Mouse (Mus musculus) heart, postnatal 25 days (tissue): Measurements from ENCODE around the gene Ly6g5c. TPM values are rescaled to one million over a fixed set of nuclear protein-coding genes. Genes with fewer than 3 reads are reported as not detected.

Experiments
- DNase-seq: peaks from one replicate; pipeline ENCODE4 v3.0.0; 2022; ENCODE audit warnings: low spot score
- intact Hi-C: fragments of 180-260 bp; cut with DNase I; formaldehyde crosslinking; loops from one replicate; pipeline ENCODE4 v1.15.1; 2025
- total RNA-seq, 2 experiments: library from RNA; stranded (reverse); gene quantifications; 2 replicates each; pipeline ENCODE4 v1.2.3; 2021

Gene Ly6g5c
- total RNA-seq, 2 experiments from 2014 or later: not detected

DNA sequence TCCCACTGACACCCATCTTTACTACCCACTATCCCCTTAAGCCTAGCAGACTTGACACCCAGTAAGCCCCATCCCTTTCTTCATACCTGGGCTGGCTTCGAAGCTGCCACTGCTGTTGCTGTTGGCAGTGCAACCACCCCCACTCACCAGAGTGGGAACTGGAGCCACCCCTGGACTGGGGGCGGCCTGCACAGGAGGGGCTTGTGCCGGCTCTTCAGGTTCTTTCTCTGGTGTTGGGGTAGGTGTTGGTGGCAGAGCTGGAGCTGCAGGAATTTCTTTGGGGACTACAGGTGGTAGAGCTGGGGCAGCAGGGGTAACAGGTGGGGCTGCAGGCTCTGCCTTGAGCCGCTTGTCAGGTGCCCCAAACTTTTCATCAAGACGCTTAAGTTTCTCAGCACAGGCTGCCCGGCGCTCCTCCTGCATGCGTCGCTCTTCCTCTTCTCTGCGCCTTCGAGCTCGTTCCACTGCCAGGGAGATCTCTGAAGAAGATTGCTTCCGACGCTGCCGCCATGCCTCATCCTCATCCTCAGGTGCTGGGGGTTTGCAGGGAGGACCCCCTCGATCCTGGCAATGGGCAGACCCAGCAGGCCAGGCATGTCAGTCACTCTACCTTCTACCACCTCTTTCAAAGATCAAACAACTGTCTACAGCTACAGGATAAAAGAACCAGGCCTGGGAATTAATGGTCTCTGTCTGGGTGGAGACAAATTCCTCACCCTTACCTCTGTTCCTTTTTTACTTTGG lies 50.9 kb downstream of the Ly6g5c start:
- intact Hi-C loops: no loop called here
- DNase-seq: no peak

DNA sequence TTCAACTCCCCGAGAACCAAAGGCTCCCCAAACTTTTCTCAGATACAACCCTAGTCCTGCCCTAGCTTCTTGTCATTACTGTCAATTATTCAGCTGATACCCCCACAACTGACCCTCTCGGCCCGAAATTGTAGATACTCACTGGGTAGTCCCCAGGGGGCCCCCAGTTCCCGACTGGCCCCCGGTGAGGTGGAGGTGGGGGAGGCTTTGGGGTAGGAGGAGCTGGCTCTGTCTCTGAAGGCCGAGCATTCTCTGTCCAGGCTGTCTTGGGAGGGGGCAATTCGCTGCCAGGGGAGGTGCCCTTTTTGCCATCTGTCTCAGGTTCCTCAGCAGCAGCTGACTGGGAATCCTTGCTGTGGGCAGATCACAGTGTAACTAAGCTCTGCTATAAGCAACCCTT lies 51.6 kb downstream of the Ly6g5c start:
- intact Hi-C loops: loop anchor here (5.0 to 10.0 kb wide), 2 partner anchors 37 to 955 kb away; partner anchors contain the start of genes Csnk2b, Gpank1 and Tap2
- no peak for DNase-seq

DNA sequence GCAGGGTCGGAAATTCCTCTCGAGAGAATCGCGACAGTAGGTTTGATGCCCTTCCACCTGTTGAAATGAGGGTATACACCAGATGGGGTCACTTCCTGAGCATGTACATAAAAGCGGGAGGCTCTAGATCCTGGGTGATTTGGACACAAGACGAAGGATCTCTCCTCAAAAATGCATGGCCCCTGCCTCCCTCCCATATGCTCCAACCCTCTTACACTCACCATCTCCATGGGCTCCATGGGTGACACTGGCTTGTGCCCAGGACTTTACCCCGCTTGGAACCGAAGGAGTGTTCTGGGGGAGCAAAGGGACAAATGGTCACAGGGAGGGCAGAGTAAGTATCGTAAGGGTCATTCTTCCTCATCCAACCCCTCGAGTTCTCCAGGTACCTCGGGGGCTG lies 53.3 kb downstream of the Ly6g5c start:
- DNase-seq: no peak
- intact Hi-C loops: loop anchor here (5.0 to 10.0 kb wide), 2 partner anchors 39 to 957 kb away; partner anchors contain the start of genes Csnk2b, Gpank1 and Tap2

Other genes starting within 250 kb of the Ly6g5c start
- gene Cfb, start 245.8 kb upstream of the Ly6g5c start, total RNA-seq: 1 to 10 TPM; 2.8 to 6.0 TPM
- gene Zbtb12, start 228.8 kb upstream of the Ly6g5c start, total RNA-seq: 1 to 10 TPM; 6.4 to 7.4 TPM
- under 1 TPM in 1 of 2 experiments, not detected in 1; 0.08 TPM for gene Gm20547, start 226.2 kb upstream of the Ly6g5c start, total RNA-seq
- 1 to 10 TPM; 2.8 to 4.1 TPM for gene C2, start 210.0 kb upstream of the Ly6g5c start, total RNA-seq
- 10 to 100 TPM; 37.6 to 39.1 TPM for gene Ehmt2, start 209.8 kb upstream of the Ly6g5c start, total RNA-seq
- gene Slc44a4, start 193.8 kb upstream of the Ly6g5c start, total RNA-seq: not detected
- 10 to 100 TPM; 12.7 to 14.1 TPM for gene Neu1, start 177.0 kb upstream of the Ly6g5c start, total RNA-seq
- gene Hspa1b, start 149.0 kb upstream of the Ly6g5c start, total RNA-seq: 1 to 10 TPM; 1.9 to 6.9 TPM
- gene Gm20481, start 138.4 kb upstream of the Ly6g5c start, total RNA-seq: not detected
- gene Hspa1a, start 136.1 kb upstream of the Ly6g5c start, total RNA-seq: 1 to 10 TPM; 2.9 to 7.7 TPM
- gene Hspa1l, start 135.6 kb upstream of the Ly6g5c start, total RNA-seq: 1 to 10 TPM; 6.9 to 8.1 TPM
- gene Lsm2, start 126.4 kb upstream of the Ly6g5c start, total RNA-seq: 10 to 100 TPM; 19.0 to 19.1 TPM
- 10 to 100 TPM; 25.7 to 26.9 TPM for gene Vars, start 107.3 kb upstream of the Ly6g5c start, total RNA-seq
- gene Vwa7, start 91.7 kb upstream of the Ly6g5c start, total RNA-seq: 1 to 10 TPM; 7.3 to 7.7 TPM
- not detected for gene Sapcd1, start 80.3 kb upstream of the Ly6g5c start, total RNA-seq
- 1 to 10 TPM in 1 of 2 experiments, under 1 TPM in 1; 0.57 to 1.3 TPM for gene Msh5, start 61.5 kb upstream of the Ly6g5c start, total RNA-seq
- 10 to 100 TPM; 40.0 to 46.1 TPM for gene Clic1, start 58.3 kb upstream of the Ly6g5c start, total RNA-seq
- gene Ddah2, start 49.2 kb upstream of the Ly6g5c start, total RNA-seq: 10 to 100 TPM; 27.7 to 31.3 TPM
- not detected for gene Ly6g6c, start 42.9 kb upstream of the Ly6g5c start, total RNA-seq
- gene Mpig6b, start 42.1 kb upstream of the Ly6g5c start, total RNA-seq: under 1 TPM; 0.18 to 0.87 TPM
- not detected for gene Ly6g6e, start 31.4 kb upstream of the Ly6g5c start, total RNA-seq
- gene Ly6g6d, start 30.2 kb upstream of the Ly6g5c start, total RNA-seq: under 1 TPM; 0.53 to 0.78 TPM
- gene Ly6g6f, start 22.7 kb upstream of the Ly6g5c start, total RNA-seq: not detected
- 10 to 100 TPM; 47.9 to 57.5 TPM for gene Abhd16a, start 19.0 kb upstream of the Ly6g5c start, total RNA-seq
- gene Ly6g5b, start 7.1 kb downstream of the Ly6g5c start, total RNA-seq: under 1 TPM in 1 of 2 experiments, not detected in 1; 0.36 TPM
- 1 to 10 TPM; 6.3 to 9.5 TPM for gene Gpank1, start 13.2 kb downstream of the Ly6g5c start, total RNA-seq
- 100 to 1,000 TPM; 155 to 167 TPM for gene Csnk2b, start 13.8 kb downstream of the Ly6g5c start, total RNA-seq
- gene D17H6S53E, start 18.1 kb downstream of the Ly6g5c start, total RNA-seq: 10 to 100 TPM; 27.0 to 27.1 TPM
- gene Apom, start 23.8 kb downstream of the Ly6g5c start, total RNA-seq: not detected
- 100 to 1,000 TPM; 222 to 232 TPM for gene Bag6, start 26.9 kb downstream of the Ly6g5c start, total RNA-seq
- 100 to 1,000 TPM; 135 to 143 TPM for gene Prrc2a, start 56.6 kb downstream of the Ly6g5c start, total RNA-seq
- 1 to 10 TPM; 2.3 to 3.5 TPM for gene Aif1, start 67.8 kb downstream of the Ly6g5c start, total RNA-seq
- 1 to 10 TPM; 2.7 to 5.3 TPM for gene Lst1, start 80.2 kb downstream of the Ly6g5c start, total RNA-seq
- gene Ltb, start 86.2 kb downstream of the Ly6g5c start, total RNA-seq: 1 to 10 TPM; 1.4 to 1.8 TPM
- under 1 TPM; 0.56 to 0.60 TPM for gene Tnf, start 93.7 kb downstream of the Ly6g5c start, total RNA-seq
- not detected for gene Lta, start 97.1 kb downstream of the Ly6g5c start, total RNA-seq
- under 1 TPM; 0.50 to 0.65 TPM for gene Gm16181, start 112.6 kb downstream of the Ly6g5c start, total RNA-seq
- gene Atp6v1g2, start 125.4 kb downstream of the Ly6g5c start, total RNA-seq: 1 to 10 TPM; 2.5 to 2.8 TPM
- gene Nfkbil1, start 127.5 kb downstream of the Ly6g5c start, total RNA-seq: 1 to 10 TPM; 8.2 to 8.7 TPM
- 10 to 100 TPM; 89.2 to 99.4 TPM for gene Ddx39b, start 133.5 kb downstream of the Ly6g5c start, total RNA-seq
- 10 to 100 TPM; 84.3 to 89.6 TPM for gene H2-D1, start 154.5 kb downstream of the Ly6g5c start, total RNA-seq
- 1 to 10 TPM in 1 of 2 experiments, under 1 TPM in 1; 0.23 to 1.1 TPM for gene H2-Q1, start 212.1 kb downstream of the Ly6g5c start, total RNA-seq
- gene H2-Q2, start 234.0 kb downstream of the Ly6g5c start, total RNA-seq: under 1 TPM; 0.95 to 0.99 TPM